Mouse (Mus musculus): ENCODE data around the gene Perm1.

DNA sequence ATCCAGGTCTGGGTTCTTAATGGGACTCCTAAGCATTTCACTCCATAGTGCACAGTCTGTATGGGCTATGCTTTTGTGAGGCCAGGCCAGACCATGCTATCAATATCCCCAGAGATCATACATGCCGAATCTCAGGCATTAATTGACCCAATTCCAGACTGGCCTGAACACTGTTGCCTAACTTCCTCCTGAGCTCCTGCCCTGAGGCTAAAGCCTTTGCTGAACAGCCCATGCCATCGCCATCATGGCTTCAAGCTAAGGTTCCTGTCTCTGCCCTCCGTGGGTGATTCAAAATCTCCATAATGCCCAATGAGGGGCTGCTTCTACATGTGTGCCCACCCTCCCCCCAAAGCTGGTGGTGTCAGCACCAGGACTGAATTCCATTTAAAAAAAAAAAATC is 37.0 kb downstream of the Perm1 start:
- no peak for TF ChIP-seq CTCF (IDR thresholded peaks at IDR 0.05; ENCODE audit: borderline replicate concordance, control insufficient read depth, extremely low read depth, insufficient read depth, low read length, poor library complexity)
- no peak for TF ChIP-seq POLR2A (IDR thresholded peaks at IDR 0.05; ENCODE audit: control insufficient read depth, extremely low read depth, insufficient read depth, low read length, poor library complexity)
